Mouse (Mus musculus) E14TG2a.4 (cell line): ENCODE data around the gene Zfp866.

Experiments used
- H3K27me3 ChIP-seq: 2 replicates; pipeline ENCODE4 v1.6.1; 2014; ENCODE audit warnings: low read length, control low read depth; ENCODE audit not compliant: insufficient read depth
- H3K36me3 ChIP-seq: 2 replicates; pipeline ENCODE4 v1.6.1; 2014; ENCODE audit warnings: low read length, control low read depth; ENCODE audit not compliant: insufficient read depth
- H3K4me1 ChIP-seq: replicated peaks from 2 replicates; pipeline ENCODE4 v1.6.1; 2014; ENCODE audit warnings: low read depth, low read length, control low read depth
- H3K4me3 ChIP-seq: replicated peaks from 2 replicates; pipeline ENCODE4 v1.5.1; 2014; ENCODE audit warnings: mild to moderate bottlenecking, low read length
- H3K9me3 ChIP-seq: 2 replicates; pipeline ENCODE4 v1.6.1; 2014; ENCODE audit warnings: low read length, control low read depth
- CTCF ChIP-seq: conservative IDR thresholded peaks from 2 replicates; pipeline ENCODE4 v1.5.1; 2014; ENCODE audit warnings: low read length
- NANOG ChIP-seq: IDR thresholded peaks from 2 replicates; pipeline ENCODE4 v1.6.1; 2014; ENCODE audit warnings: borderline replicate concordance, low read length, mixed read lengths
- POU5F1 ChIP-seq: IDR thresholded peaks from 2 replicates; pipeline ENCODE4 v1.6.1; 2014; ENCODE audit warnings: low read length, borderline replicate concordance

The Zfp866 gene

GRCm38 (mm10) chr8:69803366-69803765 is 12.4 kb upstream of the Zfp866 start:
- H3K4me3 ChIP-seq = no peak overlapping the region
- H3K9me3 ChIP-seq = no peaks in the 10 kb centered on the region
- no peaks in the 10 kb centered on the region for H3K27me3 ChIP-seq
- H3K36me3 ChIP-seq = peaks cover 100% of the 10 kb centered on the region
- TF ChIP-seq NANOG = no peak
- peaks cover 33% of the 10 kb centered on the region for H3K4me1 ChIP-seq

- Histone ChIP-seq H3K9me3 (no peaks in the 10 kb centered on the region), H3K36me3 (peaks cover 100% of the 10 kb centered on the region), H3K4me1 (peaks cover 21% of the 10 kb centered on the region), H3K4me3 (no peak overlapping the region), H3K27me3 (no peaks in the 10 kb centered on the region)
- TF ChIP-seq CTCF (no peak), NANOG (no peak), POU5F1 (no peak)
These were observed 11.2 kb upstream of the Zfp866 start for GRCm38 (mm10) chr8:69802216-69802615.

- no peak overlapping the region for H3K4me3 ChIP-seq
- no peaks in the 10 kb centered on the region for H3K27me3 ChIP-seq
- H3K4me1 ChIP-seq = peaks cover 21% of the 10 kb centered on the region
- TF ChIP-seq CTCF = no peak
- TF ChIP-seq POU5F1 = no peak
- TF ChIP-seq NANOG = no peak
- peaks cover 100% of the 10 kb centered on the region for H3K36me3 ChIP-seq
- no peaks in the 10 kb centered on the region for H3K9me3 ChIP-seq
These were observed 10.8 kb upstream of the Zfp866 start for GRCm38 (mm10) chr8:69801796-69802195.

- Histone ChIP-seq H3K9me3 (no peaks in the 10 kb centered on the region), H3K4me3 (no peak overlapping the region), H3K27me3 (no peaks in the 10 kb centered on the region), H3K4me1 (peaks cover 14% of the 10 kb centered on the region; the same call in 1 of the 2 replicates), H3K36me3 (peaks cover 100% of the 10 kb centered on the region)
- no peak for TF ChIP-seq CTCF
- TF ChIP-seq POU5F1 = no peak
- TF ChIP-seq NANOG = no peak
These were observed 9.0 kb upstream of the Zfp866 start for GRCm38 (mm10) chr8:69799946-69800345.

GRCm38 (mm10) chr8:69799261-69799660 is 8.3 kb upstream of the Zfp866 start:
- Histone ChIP-seq H3K4me3 (no peak overlapping the region), H3K27me3 (no peaks in the 10 kb centered on the region), H3K36me3 (peaks cover 100% of the 10 kb centered on the region), H3K4me1 (peaks cover 15% of the 10 kb centered on the region; the same call in 1 of the 2 replicates), H3K9me3 (no peaks in the 10 kb centered on the region)
- no peak for TF ChIP-seq POU5F1
- no peak for TF ChIP-seq NANOG
- no peak for TF ChIP-seq CTCF

- TF ChIP-seq POU5F1 (no peak), NANOG (no peak), CTCF (no peak)
- Histone ChIP-seq H3K4me1 (peaks cover 24% of the 10 kb centered on the region), H3K36me3 (peaks cover 100% of the 10 kb centered on the region)
These were observed 6.7 kb upstream of the Zfp866 start for GRCm38 (mm10) chr8:69797661-69798060.

GRCm38 (mm10) chr8:69796721-69797345 is 5.9 kb upstream of the Zfp866 start:
- Histone ChIP-seq H3K27me3 (no peaks in the 10 kb centered on the region), H3K4me3 (no peak overlapping the region), H3K4me1 (peaks cover 32% of the 10 kb centered on the region), H3K9me3 (no peaks in the 10 kb centered on the region), H3K36me3 (peaks cover 98% of the 10 kb centered on the region)
- no peak for TF ChIP-seq CTCF
- no peak for TF ChIP-seq NANOG
- TF ChIP-seq POU5F1 = no peak

More at GRCm38 (mm10) chr8:69797661-69798060, 6.7 kb upstream of the Zfp866 start:
- H3K27me3 ChIP-seq = no peaks in the 10 kb centered on the region
- H3K9me3 ChIP-seq = no peaks in the 10 kb centered on the region
- no peak overlapping the region for H3K4me3 ChIP-seq

GRCm38 (mm10) chr8:69794901-69795300 is 3.9 kb upstream of the Zfp866 start:
- Histone ChIP-seq H3K36me3 (peaks cover 79% of the 10 kb centered on the region), H3K4me3 (no peak overlapping the region), H3K9me3 (no peaks in the 10 kb centered on the region), H3K4me1 (peaks cover 37% of the 10 kb centered on the region), H3K27me3 (no peaks in the 10 kb centered on the region)
- TF ChIP-seq NANOG (no peak), CTCF (no peak)

GRCm38 (mm10) chr8:69794096-69794495 is 3.1 kb upstream of the Zfp866 start:
- H3K4me1 ChIP-seq = peaks cover 45% of the 10 kb centered on the region

More at GRCm38 (mm10) chr8:69794096-69794495, 3.1 kb upstream of the Zfp866 start:
- TF ChIP-seq NANOG (no peak), POU5F1 (no peak), CTCF (no peak)
- Histone ChIP-seq H3K9me3 (no peaks in the 10 kb centered on the region), H3K27me3 (no peaks in the 10 kb centered on the region), H3K36me3 (peaks cover 71% of the 10 kb centered on the region), H3K4me3 (no peak overlapping the region)
